Mouse (Mus musculus): Measurements from ENCODE around the gene Ifnar2.

- TF ChIP-seq POLR2A (IDR thresholded peaks at IDR 0.05; ENCODE audit: extremely low read depth, insufficient read depth, low read length) (no peak), CTCF (IDR thresholded peaks at IDR 0.05; ENCODE audit: low read depth, low read length) (no peak)
Measured at GRCm38 (mm10) chr16:91416357-91416756, 43.8 kb downstream of the Ifnar2 start.

All from liver, adult 2 months (tissue).